Mouse (Mus musculus) MEL (cell line): Measurements from ENCODE around the gene Synpo2.
A peak's percentile ranks its signal among the peaks of the same experiment; 100 is the strongest.

ENCODE experiments used
- CTCF ChIP-seq, 3 experiments: IDR thresholded peaks in 2 of 3; conservative IDR thresholded peaks in 1 of 3; 2 replicates each; pipeline ENCODE4 v1.5.1; 2011 to 2012; ENCODE audit warnings: low read length in 3 of 3, low read depth in 2 of 3, mild to moderate bottlenecking in 2 of 3, improper control_type of control experiment in 1 of 3, inconsistent platforms in 1 of 3, mixed read lengths in 1 of 3, moderate library complexity in 1 of 3; ENCODE audit not compliant: control insufficient read depth in 1 of 3, insufficient read depth in 1 of 3, poor library complexity in 1 of 3, severe bottlenecking in 1 of 3
- ETS1 ChIP-seq: IDR thresholded peaks from 2 replicates; pipeline ENCODE4 v1.6.1; 2012; ENCODE audit warnings: low read depth, mild to moderate bottlenecking, inconsistent platforms, low read length, improper control_type of control experiment, moderate library complexity
- GABPA ChIP-seq: IDR thresholded peaks from 2 replicates; pipeline ENCODE4 v1.6.1; 2012; ENCODE audit warnings: low read depth, mild to moderate bottlenecking, inconsistent platforms, low read length, improper control_type of control experiment, moderate library complexity
- JUND ChIP-seq: IDR thresholded peaks from 2 replicates; pipeline ENCODE4 v1.6.1; 2011; ENCODE audit warnings: low read depth, mild to moderate bottlenecking, improper control_type of control experiment, low read length
- MEF2A ChIP-seq: IDR thresholded peaks from 2 replicates; pipeline ENCODE4 v1.6.1; 2014; ENCODE audit warnings: low read depth, mild to moderate bottlenecking, inconsistent platforms, low read length, improper control_type of control experiment; ENCODE audit not compliant: poor library complexity, insufficient replicate concordance, severe bottlenecking; ENCODE audit errors: extremely low read depth
- MYB ChIP-seq: IDR thresholded peaks from 2 replicates; pipeline ENCODE4 v1.6.1; 2011; ENCODE audit warnings: mild to moderate bottlenecking, low read depth, low read length, improper control_type of control experiment
- NELFE ChIP-seq: IDR thresholded peaks from 2 replicates; pipeline ENCODE4 v1.6.1; 2011; ENCODE audit warnings: low read depth, low read length, improper control_type of control experiment
- POLR2A ChIP-seq, 2 experiments: IDR thresholded peaks; 2 replicates each; pipeline ENCODE4 v1.6.1; 2011 to 2012; ENCODE audit warnings: low read length in 2 of 2, mild to moderate bottlenecking in 2 of 2, control low read depth in 1 of 2, improper control_type of control experiment in 1 of 2, low read depth in 1 of 2, moderate library complexity in 1 of 2; ENCODE audit not compliant: control insufficient read depth in 1 of 2, insufficient read depth in 1 of 2, poor library complexity in 1 of 2

- TF ChIP-seq CTCF (IDR thresholded peaks at IDR 0.05 in 2 of 3, conservative IDR thresholded peaks at IDR 0.05 in 1 of 3; ENCODE audit: control insufficient read depth in 1 of 3, insufficient read depth in 1 of 3, low read depth in 2 of 3, low read length in 3 of 3, poor library complexity in 1 of 3, severe bottlenecking in 1 of 3) (peak; percentile 28 to 68 (median 45); a peak in 5 of 6 replicates), POLR2A (IDR thresholded peaks at IDR 0.05; ENCODE audit: control insufficient read depth in 1 of 2, insufficient read depth in 1 of 2, low read depth in 1 of 2, low read length in 2 of 2, poor library complexity in 1 of 2) (no peak), JUND (no peak), NELFE (no peak), MEF2A (no peak), MYB (no peak), GABPA (no peak), ETS1 (no peak)
These were observed 77.4 kb downstream of the Synpo2 start for GRCm38 (mm10) chr3:123158579-123158978.
